Mouse (Mus musculus) ovary, postnatal 36 days (tissue): ENCODE measurements at regions not wholly inside any gene's neighbourhood (a gene's known extent, or its start where the extent isn't known, plus 50 kb on each side); places are given as distances from the start of the nearest gene placed in this dataset.
"Not testable (repeated sequence)": the region's sequence is repeated elsewhere in the genome, so short reads cannot be mapped to it uniquely, and the experiment has no call there.

Source experiments
- DNase-seq: peaks from one replicate; pipeline ENCODE4 v3.0.0; 2022; ENCODE audit warnings: low spot score, mixed read lengths

DNA sequence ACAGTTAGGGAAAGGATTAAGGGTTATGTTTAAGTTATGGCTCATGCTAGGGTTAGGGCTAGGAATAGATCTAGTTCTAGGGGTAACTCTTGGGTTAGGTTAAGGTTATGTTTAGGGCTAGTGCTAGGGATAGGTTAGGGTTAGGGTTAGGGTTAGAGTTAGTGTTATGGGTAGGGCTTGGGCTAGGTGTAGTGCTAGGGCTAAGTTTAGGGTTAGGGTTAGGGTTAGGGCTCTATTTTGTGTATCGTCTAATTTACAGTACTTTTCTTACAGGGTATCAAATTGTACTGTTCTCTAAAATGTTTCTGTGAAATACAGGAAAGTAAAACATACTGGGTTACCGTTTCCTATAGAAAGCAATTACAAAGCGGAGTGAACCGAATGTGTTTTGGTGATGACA, 64.8 kb downstream of the Ptchd3 start:
- no peak for DNase-seq

DNA sequence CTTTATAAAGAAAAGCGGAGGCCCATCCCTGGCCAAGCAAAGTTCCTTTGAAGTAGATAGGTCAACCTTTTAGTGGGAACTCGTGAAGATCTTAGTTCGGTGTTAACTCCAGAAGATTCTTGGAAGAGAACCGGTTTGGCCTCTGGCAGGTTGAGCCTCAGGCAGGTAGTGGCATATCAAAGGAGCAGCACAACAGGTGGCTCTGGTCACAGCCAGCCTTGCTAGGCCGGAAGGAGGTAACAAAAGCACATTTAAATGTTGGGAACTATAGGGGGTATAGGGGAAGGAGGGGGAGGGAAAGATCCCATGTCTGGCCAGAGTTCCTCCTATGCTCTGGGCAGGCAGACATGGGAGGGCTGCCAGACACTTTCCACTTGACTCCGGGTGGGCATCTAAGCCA, 74.3 kb downstream of the Ptchd3 start:
- DNase-seq, result not testable (repeated sequence)

DNA sequence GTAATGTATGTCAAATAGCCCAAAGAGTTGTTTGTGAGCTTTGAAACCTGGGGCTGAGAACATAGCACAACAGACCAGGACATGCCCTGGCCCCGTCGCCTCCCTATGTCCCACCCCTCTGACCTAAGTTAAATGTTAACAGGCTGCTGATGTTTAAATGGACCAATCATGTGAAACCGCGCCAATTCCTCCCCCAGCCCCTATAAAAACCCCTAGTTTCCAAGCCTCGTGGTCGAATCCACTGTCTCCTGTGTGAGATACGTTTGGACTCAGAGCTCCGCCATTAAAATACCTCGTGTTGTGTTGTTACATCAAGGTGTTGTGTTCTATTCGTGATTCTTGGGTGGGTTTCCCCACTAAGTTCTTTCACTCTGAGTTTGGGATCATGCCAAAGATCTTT, 94.6 kb downstream of the Ptchd3 start:
- DNase-seq, result not testable (repeated sequence)

GRCm38 (mm10) chr11:121925043-121925442, 95.0 kb downstream of the Ptchd3 start:
- not testable (repeated sequence) for DNase-seq

- not testable (repeated sequence) for DNase-seq
Measured at GRCm38 (mm10) chr11:121951726-121952125, 121.7 kb downstream of the Ptchd3 start.

- DNase-seq, result peak; percentile 5
Measured at GRCm38 (mm10) chr11:121956367-121957235, 126.6 kb downstream of the Ptchd3 start.

DNA sequence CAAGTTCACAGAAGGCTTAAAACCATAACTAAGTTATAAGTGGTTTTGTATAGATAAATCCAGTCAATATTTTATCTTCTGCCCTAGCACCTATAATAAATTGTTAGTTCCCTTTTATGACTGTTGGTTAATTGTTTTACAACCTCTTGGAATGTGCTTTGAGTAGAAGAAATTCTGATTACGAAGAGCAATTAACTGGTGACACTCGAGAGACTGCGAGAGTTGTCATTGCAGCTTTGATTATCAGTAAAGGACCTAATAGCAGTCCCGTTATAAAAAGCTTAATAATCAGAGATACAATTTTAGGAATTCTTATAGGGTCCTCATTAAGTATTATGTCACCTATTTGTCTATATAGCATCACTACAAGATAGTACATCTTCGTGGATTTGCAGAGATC, 128.7 kb downstream of the Ptchd3 start:
- DNase-seq, result not testable (repeated sequence)

- not testable (repeated sequence) for DNase-seq
Measured at GRCm38 (mm10) chr11:121964111-121964510, 134.1 kb downstream of the Ptchd3 start.

DNA sequence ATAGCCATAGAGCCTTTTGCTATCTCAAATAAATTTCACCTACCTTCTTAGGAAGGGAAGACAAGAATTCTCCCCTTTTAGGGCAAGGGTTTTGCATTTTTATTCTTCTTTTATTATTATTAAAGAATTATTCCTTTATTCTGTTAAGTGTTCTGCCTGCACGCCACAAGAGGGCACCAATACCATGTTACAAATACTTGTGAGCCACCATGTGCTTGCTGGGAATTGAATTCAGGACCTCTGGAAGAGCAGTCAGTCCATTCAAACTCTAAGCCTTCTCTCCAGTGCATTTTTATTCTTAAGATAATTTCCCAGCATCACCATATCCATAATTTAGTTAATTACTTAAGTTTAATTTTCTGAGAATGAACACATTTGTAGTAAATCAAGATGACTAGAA, 135.9 kb downstream of the Ptchd3 start:
- DNase-seq, result not testable (repeated sequence)
